Mouse (Mus musculus) ES-E14 (cell line): Measurements from ENCODE around the gene Ppt1.

ENCODE experiments used
- MAFK ChIP-seq: IDR thresholded peaks from 2 replicates; pipeline ENCODE4 v1.6.1; 2014; ENCODE audit warnings: mild to moderate bottlenecking, low read depth, low read length, inconsistent platforms; ENCODE audit not compliant: insufficient read depth
- ZC3H11A ChIP-seq: IDR thresholded peaks from 2 replicates; pipeline ENCODE4 v1.6.1; 2012; ENCODE audit warnings: low read depth, mild to moderate bottlenecking, inconsistent platforms, low read length, borderline replicate concordance
- ZNF384 ChIP-seq: IDR thresholded peaks from 2 replicates; pipeline ENCODE4 v1.6.1; 2012; ENCODE audit warnings: low read depth, low read length, inconsistent platforms

GRCm38 (mm10) chr4:122816202-122816601 lies 19.8 kb upstream of the Ppt1 start:
- no peak for TF ChIP-seq MAFK
- no peak for TF ChIP-seq ZNF384
- no peak for TF ChIP-seq ZC3H11A
